Mouse (Mus musculus) ES-Bruce4 (cell line): ENCODE measurements around the gene Ubr3.

Source experiments
- CTCF ChIP-seq: IDR thresholded peaks from one replicate; pipeline ENCODE4 v1.8.1; 2011; ENCODE audit warnings: low read depth, low read length
- EP300 ChIP-seq: IDR thresholded peaks from 2 replicates; pipeline ENCODE4 v1.6.1; 2011; ENCODE audit warnings: low read depth, low read length; ENCODE audit not compliant: insufficient read depth
- POLR2A ChIP-seq: IDR thresholded peaks from one replicate; pipeline ENCODE4 v1.8.1; 2011; ENCODE audit warnings: low read length; ENCODE audit not compliant: insufficient read depth

DNA sequence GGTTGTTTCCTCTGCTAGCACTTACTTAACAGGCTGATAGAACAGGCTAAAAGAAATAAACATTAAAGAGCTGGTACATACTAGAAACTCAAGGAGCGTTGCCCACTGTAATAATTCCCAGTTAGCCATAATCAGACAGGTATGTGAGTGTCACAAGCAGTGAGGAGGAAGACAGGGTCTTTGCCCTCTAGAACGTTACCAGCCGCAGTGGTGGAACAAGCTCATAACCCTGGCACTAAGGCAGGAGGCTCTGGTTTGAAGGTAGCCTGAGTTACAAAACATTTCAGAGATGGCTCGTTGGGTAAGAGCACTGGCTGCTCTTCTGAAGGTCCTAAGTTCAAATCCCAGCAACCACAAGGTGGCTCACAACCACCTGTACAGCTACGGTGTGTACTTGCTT is 3.2 kb upstream of the Ubr3 start:
- TF ChIP-seq EP300 (no peak), CTCF (no peak), POLR2A (no peak)
